Mouse (Mus musculus) MEL (cell line): ENCODE measurements at regions not wholly inside any gene's neighbourhood (a gene's known extent, or its start where the extent isn't known, plus 50 kb on each side); places are given as distances from the start of the nearest gene placed in this dataset.
A peak's percentile ranks its signal among the peaks of the same experiment; 100 is the strongest.

Experiments
- DNase-seq: peaks from one replicate; pipeline ENCODE4 v3.0.0; 2011; ENCODE audit warnings: low read depth, low spot score
- H3K27ac ChIP-seq: 2 replicates; pipeline ENCODE4 v1.5.1; 2012; ENCODE audit warnings: low read depth, mild to moderate bottlenecking, control low read depth, low read length, moderate library complexity; ENCODE audit not compliant: control insufficient read depth
- H3K27me3 ChIP-seq, 2 experiments: fragments of 150-350 bp in 1 of 2; sonication (generic) in 1 of 2; 2 replicates each; pipeline ENCODE4 v1.6.1; 2012; ENCODE audit warnings: low read length in 2 of 2, mild to moderate bottlenecking in 2 of 2, improper control_type of control experiment in 1 of 2, moderate library complexity in 1 of 2; ENCODE audit not compliant: insufficient read depth in 2 of 2, control insufficient read depth in 1 of 2
- H3K36me3 ChIP-seq, 2 experiments: 2 replicates each; pipeline ENCODE4 v1.6.1; 2012 to 2014; ENCODE audit warnings: low read length in 2 of 2, improper control_type of control experiment in 1 of 2, inconsistent platforms in 1 of 2, mild to moderate bottlenecking in 1 of 2; ENCODE audit not compliant: insufficient read depth in 2 of 2, control insufficient read depth in 1 of 2
- H3K4me1 ChIP-seq, 2 experiments: fragments of 150-350 bp in 1 of 2; sonication (generic) in 1 of 2; 2 replicates each; pipeline ENCODE4 v1.6.1; 2012; ENCODE audit warnings: low read length in 2 of 2, improper control_type of control experiment in 1 of 2, mild to moderate bottlenecking in 1 of 2; ENCODE audit not compliant: insufficient read depth in 2 of 2, control insufficient read depth in 1 of 2
- H3K4me3 ChIP-seq, 2 experiments: fragments of 150-350 bp in 1 of 2; sonication (generic) in 1 of 2; 2 replicates each; pipeline ENCODE4 v1.5.1; 2012; ENCODE audit warnings: low read depth in 2 of 2, low read length in 2 of 2, mild to moderate bottlenecking in 2 of 2, moderate library complexity in 2 of 2, control low read depth in 1 of 2, improper control_type of control experiment in 1 of 2; ENCODE audit not compliant: control insufficient read depth in 1 of 2, insufficient read depth in 1 of 2
- H3K79me2 ChIP-seq: 2 replicates; pipeline ENCODE4 v1.6.1; 2012; ENCODE audit warnings: mild to moderate bottlenecking, low read length, moderate library complexity; ENCODE audit not compliant: control insufficient read depth, poor library complexity, insufficient read depth
- H3K9ac ChIP-seq: 2 replicates; pipeline ENCODE4 v1.6.1; 2012; ENCODE audit warnings: low read depth, mild to moderate bottlenecking, control low read depth, low read length, moderate library complexity; ENCODE audit not compliant: control insufficient read depth, poor library complexity, severe bottlenecking
- H3K9me3 ChIP-seq: fragments of 150-350 bp; sonication (generic); replicated peaks from 2 replicates; pipeline ENCODE4 v1.6.1; 2012; ENCODE audit warnings: mild to moderate bottlenecking, low read length, improper control_type of control experiment, moderate library complexity; ENCODE audit not compliant: insufficient read depth
- CHD1 ChIP-seq: IDR thresholded peaks from 2 replicates; pipeline ENCODE4 v1.6.1; 2012; ENCODE audit warnings: low read depth, mild to moderate bottlenecking, inconsistent platforms, low read length, improper control_type of control experiment
- CTCF ChIP-seq, 3 experiments: IDR thresholded peaks in 2 of 3; conservative IDR thresholded peaks in 1 of 3; 2 replicates each; pipeline ENCODE4 v1.5.1; 2011 to 2012; ENCODE audit warnings: low read length in 3 of 3, low read depth in 2 of 3, mild to moderate bottlenecking in 2 of 3, improper control_type of control experiment in 1 of 3, inconsistent platforms in 1 of 3, mixed read lengths in 1 of 3, moderate library complexity in 1 of 3; ENCODE audit not compliant: control insufficient read depth in 1 of 3, insufficient read depth in 1 of 3, poor library complexity in 1 of 3, severe bottlenecking in 1 of 3
- E2F4 ChIP-seq: IDR thresholded peaks from 2 replicates; pipeline ENCODE4 v1.6.1; 2011; ENCODE audit warnings: low read depth, low read length, improper control_type of control experiment, borderline replicate concordance
- ELF1 ChIP-seq: IDR thresholded peaks from 2 replicates; pipeline ENCODE4 v1.6.1; 2014; ENCODE audit warnings: low read depth, mild to moderate bottlenecking, inconsistent platforms, low read length, improper control_type of control experiment, moderate library complexity
- ETS1 ChIP-seq: IDR thresholded peaks from 2 replicates; pipeline ENCODE4 v1.6.1; 2012; ENCODE audit warnings: low read depth, mild to moderate bottlenecking, inconsistent platforms, low read length, improper control_type of control experiment, moderate library complexity
- GATA1 ChIP-seq: IDR thresholded peaks from 2 replicates; pipeline ENCODE4 v1.6.1; 2011; ENCODE audit warnings: low read depth, low read length, improper control_type of control experiment
- KAT2A ChIP-seq: conservative IDR thresholded peaks from 2 replicates; pipeline ENCODE4 v1.6.1; 2012; ENCODE audit warnings: low read depth, low read length, improper control_type of control experiment, inconsistent platforms
- MAX ChIP-seq: IDR thresholded peaks from 2 replicates; pipeline ENCODE4 v1.6.1; 2011; ENCODE audit warnings: low read length, improper control_type of control experiment
- MXI1 ChIP-seq: IDR thresholded peaks from 2 replicates; pipeline ENCODE4 v1.6.1; 2011; ENCODE audit warnings: mild to moderate bottlenecking, low read depth, low read length, improper control_type of control experiment
- MYC ChIP-seq: IDR thresholded peaks from 2 replicates; pipeline ENCODE4 v1.6.1; 2011; ENCODE audit warnings: low read depth, mild to moderate bottlenecking, low read length, improper control_type of control experiment, moderate library complexity
- NELFE ChIP-seq: IDR thresholded peaks from 2 replicates; pipeline ENCODE4 v1.6.1; 2011; ENCODE audit warnings: low read depth, low read length, improper control_type of control experiment
- RAD21 ChIP-seq: IDR thresholded peaks from 2 replicates; pipeline ENCODE4 v1.6.1; 2011; ENCODE audit warnings: mild to moderate bottlenecking, low read depth, low read length, improper control_type of control experiment
- RCOR1 ChIP-seq: IDR thresholded peaks from 2 replicates; pipeline ENCODE4 v1.6.1; 2012; ENCODE audit warnings: low read depth, mild to moderate bottlenecking, inconsistent platforms, low read length, improper control_type of control experiment
- SMC3 ChIP-seq: IDR thresholded peaks from 2 replicates; pipeline ENCODE4 v1.6.1; 2011; ENCODE audit warnings: low read depth, low read length, improper control_type of control experiment
- TAL1 ChIP-seq: IDR thresholded peaks from 2 replicates; pipeline ENCODE4 v1.6.1; 2012; ENCODE audit warnings: mild to moderate bottlenecking, inconsistent platforms, low read length, moderate library complexity, mixed read lengths
- TBP ChIP-seq: IDR thresholded peaks from 2 replicates; pipeline ENCODE4 v1.8.0; 2011; ENCODE audit warnings: low read depth, low read length, improper control_type of control experiment
- TCF12 ChIP-seq: IDR thresholded peaks from 2 replicates; pipeline ENCODE4 v1.6.1; 2014; ENCODE audit warnings: low read depth, mild to moderate bottlenecking, inconsistent platforms, low read length, improper control_type of control experiment, moderate library complexity
- USF2 ChIP-seq, 2 experiments: IDR thresholded peaks; 2 replicates each; pipeline ENCODE4 v1.6.1; 2011 to 2012; ENCODE audit warnings: improper control_type of control experiment in 2 of 2, low read length in 2 of 2, borderline replicate concordance in 1 of 2, inconsistent platforms in 1 of 2, low read depth in 1 of 2, mild to moderate bottlenecking in 1 of 2; ENCODE audit not compliant: insufficient read depth in 1 of 2
- ZKSCAN1 ChIP-seq: IDR thresholded peaks from 2 replicates; pipeline ENCODE4 v1.6.1; 2012; ENCODE audit warnings: low read depth, mild to moderate bottlenecking, inconsistent platforms, low read length, improper control_type of control experiment, moderate library complexity
- ZNF384 ChIP-seq: IDR thresholded peaks from 2 replicates; pipeline ENCODE4 v1.6.1; 2012; ENCODE audit warnings: low read depth, mild to moderate bottlenecking, inconsistent platforms, low read length, improper control_type of control experiment

- H3K27ac ChIP-seq = no peak overlapping the region
- H3K9ac ChIP-seq = no peak overlapping the region
- peak; percentile 41 for TF ChIP-seq SMC3
- no peak for TF ChIP-seq TCF12
- no peak for TF ChIP-seq MAX
- TF ChIP-seq CHD1 = no peak
- TF ChIP-seq ELF1 = no peak
- peak in 1 of 3 experiments; percentile 31; a peak in 2 of 6 replicates for TF ChIP-seq CTCF (IDR thresholded peaks at IDR 0.05 in 2 of 3, conservative IDR thresholded peaks at IDR 0.05 in 1 of 3; ENCODE audit: control insufficient read depth in 1 of 3, insufficient read depth in 1 of 3, low read depth in 2 of 3, low read length in 3 of 3, poor library complexity in 1 of 3, severe bottlenecking in 1 of 3)
- peak; percentile 25 for TF ChIP-seq RAD21
- no peak overlapping the region for H3K4me3 ChIP-seq
- DNase-seq = no peak
- no peaks in the 10 kb centered on the region for H3K36me3 ChIP-seq
- no peaks in the 10 kb centered on the region for H3K9me3 ChIP-seq
- no peaks in the 10 kb centered on the region for H3K27me3 ChIP-seq
- H3K79me2 ChIP-seq = no peaks in the 10 kb centered on the region
- H3K4me1 ChIP-seq = no peaks in the 10 kb centered on the region
These were observed 157.2 kb upstream of the Adgra3 start for GRCm38 (mm10) chr5:50215960-50216359.

- no peaks in the 10 kb centered on the region for H3K79me2 ChIP-seq
- no peak overlapping the region for H3K27ac ChIP-seq
- H3K9me3 ChIP-seq = no peaks in the 10 kb centered on the region
- TF ChIP-seq MAX (no peak), GATA1 (no peak), MYC (no peak), ZNF384 (no peak), TBP (no peak), TCF12 (no peak), NELFE (no peak), USF2 (IDR thresholded peaks at IDR 0.05; ENCODE audit: borderline replicate concordance in 1 of 2, insufficient read depth in 1 of 2, low read depth in 1 of 2, low read length in 2 of 2) (no peak), ETS1 (no peak), KAT2A (no peak), ELF1 (no peak), TAL1 (no peak), RCOR1 (no peak), MXI1 (no peak), ZKSCAN1 (no peak), E2F4 (no peak), CTCF (IDR thresholded peaks at IDR 0.05 in 2 of 3, conservative IDR thresholded peaks at IDR 0.05 in 1 of 3; ENCODE audit: control insufficient read depth in 1 of 3, insufficient read depth in 1 of 3, low read depth in 2 of 3, low read length in 3 of 3, poor library complexity in 1 of 3, severe bottlenecking in 1 of 3) (no peak)
- no peak overlapping the region for H3K9ac ChIP-seq
- no peaks in the 10 kb centered on the region for H3K36me3 ChIP-seq
- H3K4me1 ChIP-seq = no peaks in the 10 kb centered on the region
- DNase-seq = no peak
- H3K27me3 ChIP-seq = no peaks in the 10 kb centered on the region
- H3K4me3 ChIP-seq = no peak overlapping the region
These were observed 143.7 kb upstream of the Adgra3 start for GRCm38 (mm10) chr5:50202307-50203010.
